Mouse (Mus musculus) c-Kit-negative CD71-positive TER-119-positive erythroid progenitor cells, embryonic 14.5 days (primary cell): ENCODE results near the gene Yaf2.
"Not testable (repeated sequence)": the region's sequence is repeated elsewhere in the genome, so short reads cannot be mapped to it uniquely, and the experiment has no call there.

ENCODE experiments used
- DNase-seq: peaks from one replicate; pipeline ENCODE4 v3.0.0-alpha.2; 2013; ENCODE audit warnings: low read depth, low spot score

Gene Yaf2

GRCm38 (mm10) chr15:93253172-93253571 is 83.6 kb downstream of the Yaf2 start:
- DNase-seq, result no peak

DNA sequence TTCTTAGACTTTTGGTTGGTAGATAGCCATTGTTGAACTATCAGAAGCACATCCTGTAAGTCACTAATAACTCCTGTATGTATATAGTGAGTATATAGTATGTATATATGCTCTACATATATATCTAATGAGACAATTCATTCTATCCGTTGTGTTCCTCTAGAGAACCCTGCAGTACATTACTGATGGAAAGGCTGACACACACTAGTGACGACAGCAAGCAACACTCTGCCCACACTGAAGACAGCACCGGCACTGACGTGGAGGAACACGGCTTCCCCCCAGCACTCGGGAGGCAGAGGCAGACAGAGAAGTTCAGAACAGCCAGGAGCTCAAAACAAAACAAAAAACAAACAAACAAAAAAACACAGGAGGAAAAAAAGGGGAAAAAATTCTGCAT is 84.3 kb downstream of the Yaf2 start:
- DNase-seq, result no peak

DNA sequence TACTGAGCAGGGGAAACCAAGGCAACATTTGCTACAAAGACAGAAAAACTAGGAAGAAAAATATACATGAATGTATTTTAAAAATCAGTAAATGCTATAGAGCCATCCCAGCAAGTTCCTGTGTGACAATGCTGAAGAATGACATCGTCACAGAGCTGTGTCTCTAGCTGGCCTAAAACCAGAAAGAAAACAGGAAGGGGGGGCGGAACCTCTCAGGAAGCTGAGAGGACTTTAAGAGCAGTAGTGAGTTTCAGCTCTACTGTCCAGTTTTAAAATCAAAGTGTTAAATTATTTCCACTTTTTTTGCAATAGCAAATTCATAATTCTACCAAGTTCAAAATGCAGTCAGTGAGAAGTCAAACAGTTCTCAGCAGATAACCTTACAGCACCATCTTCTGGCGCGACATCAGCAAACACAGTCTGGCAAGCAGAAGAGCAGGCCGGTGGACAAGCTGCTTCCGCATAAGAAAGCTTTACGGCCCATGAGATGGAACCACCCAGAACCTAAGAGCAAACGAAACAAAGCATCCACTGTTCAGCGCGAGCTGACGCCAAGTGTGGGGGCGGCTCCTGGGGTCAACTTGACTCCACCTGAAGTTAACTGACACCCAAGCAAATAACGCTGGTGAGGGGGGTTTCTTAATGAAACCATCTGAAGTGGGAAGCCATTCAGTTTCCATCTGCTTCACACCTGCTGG is 85.0 kb downstream of the Yaf2 start:
- DNase-seq, result no peak

GRCm38 (mm10) chr15:93243202-93243601 is 93.5 kb downstream of the Yaf2 start:
- DNase-seq, result no peak

- not testable (repeated sequence) for DNase-seq
Measured at GRCm38 (mm10) chr15:93236456-93236855, 100.3 kb downstream of the Yaf2 start.
